Mouse (Mus musculus): ENCODE measurements around the gene Abhd5.

- no peak for TF ChIP-seq CTCF (IDR thresholded peaks at IDR 0.05)
- no peak for TF ChIP-seq EP300 (IDR thresholded peaks at IDR 0.05)
Observed at GRCm38 (mm10) chr9:122370292-122370794, 18.9 kb downstream of the Abhd5 start.

Data from lung, postnatal 0 days (tissue).